Mouse (Mus musculus): ENCODE measurements at regions not wholly inside any gene's neighbourhood (a gene's known extent, or its start where the extent isn't known, plus 50 kb on each side); places are given as distances from the start of the nearest gene placed in this dataset.

- H3K4me3 ChIP-seq (ENCODE audit: insufficient read depth, low read depth, low read length): no peak overlapping the region
- H3K36me3 ChIP-seq (ENCODE audit: control insufficient read depth, insufficient read depth, low read length): no peaks in the 10 kb centered on the region
- H3K27ac ChIP-seq (ENCODE audit: insufficient read depth, low read depth, low read length): no peak overlapping the region
- TF ChIP-seq POLR2A (IDR thresholded peaks at IDR 0.05; ENCODE audit: low read depth, low read length) (no peak), CTCF (conservative IDR thresholded peaks at IDR 0.05; ENCODE audit: insufficient read depth, insufficient read length, low read depth, low read length) (no peak)
- no peaks in the 10 kb centered on the region; the same call in 1 of the 2 replicates for H3K27me3 ChIP-seq (replicated peaks; ENCODE audit: control insufficient read depth, insufficient read depth, low read length)
- over 99% methylated on average over 2 of the region's 2 CpGs for WGBS
- no peak for DNase-seq
- no peaks in the 10 kb centered on the region for H3K4me1 ChIP-seq (ENCODE audit: control insufficient read depth, insufficient read depth, low read length)
These were observed 103.8 kb downstream of the Gm10260 start for GRCm38 (mm10) chr13:97656618-97657017.

GRCm38 (mm10) chr13:97652279-97652678, 108.2 kb downstream of the Gm10260 start:
- no peak overlapping the region for H3K4me3 ChIP-seq (ENCODE audit: insufficient read depth, low read depth, low read length)
- no peaks in the 10 kb centered on the region for H3K36me3 ChIP-seq (ENCODE audit: control insufficient read depth, insufficient read depth, low read length)
- WGBS: 96% methylated on average over 9 of the region's 9 CpGs

GRCm38 (mm10) chr13:97651761-97652160, 108.7 kb downstream of the Gm10260 start:
- no peaks in the 10 kb centered on the region for H3K27me3 ChIP-seq (replicated peaks; ENCODE audit: control insufficient read depth, insufficient read depth, low read length)
- no peak for TF ChIP-seq CTCF (conservative IDR thresholded peaks at IDR 0.05; ENCODE audit: insufficient read depth, insufficient read length, low read depth, low read length)
- TF ChIP-seq POLR2A (IDR thresholded peaks at IDR 0.05; ENCODE audit: low read depth, low read length): no peak
- WGBS: 82% methylated on average over 9 of the region's 9 CpGs
- DNase-seq: no peak
- H3K4me1 ChIP-seq (ENCODE audit: control insufficient read depth, insufficient read depth, low read length): no peaks in the 10 kb centered on the region
- no peaks in the 10 kb centered on the region for H3K36me3 ChIP-seq (ENCODE audit: control insufficient read depth, insufficient read depth, low read length)
- no peak overlapping the region for H3K4me3 ChIP-seq (ENCODE audit: insufficient read depth, low read depth, low read length)
- no peak overlapping the region for H3K27ac ChIP-seq (ENCODE audit: insufficient read depth, low read depth, low read length)

More at GRCm38 (mm10) chr13:97652279-97652678, 108.2 kb downstream of the Gm10260 start:
- no peak for TF ChIP-seq POLR2A (IDR thresholded peaks at IDR 0.05; ENCODE audit: low read depth, low read length)
- no peak for TF ChIP-seq CTCF (conservative IDR thresholded peaks at IDR 0.05; ENCODE audit: insufficient read depth, insufficient read length, low read depth, low read length)
- Histone ChIP-seq H3K27me3 (replicated peaks; ENCODE audit: control insufficient read depth, insufficient read depth, low read length) (no peaks in the 10 kb centered on the region), H3K4me1 (ENCODE audit: control insufficient read depth, insufficient read depth, low read length) (no peaks in the 10 kb centered on the region), H3K27ac (ENCODE audit: insufficient read depth, low read depth, low read length) (no peak overlapping the region)
- no peak for DNase-seq

GRCm38 (mm10) chr13:97651176-97651575, 109.3 kb downstream of the Gm10260 start:
- no peak for TF ChIP-seq POLR2A (IDR thresholded peaks at IDR 0.05; ENCODE audit: low read depth, low read length)
- no peak for TF ChIP-seq CTCF (conservative IDR thresholded peaks at IDR 0.05; ENCODE audit: insufficient read depth, insufficient read length, low read depth, low read length)
- H3K4me3 ChIP-seq (ENCODE audit: insufficient read depth, low read depth, low read length): no peak overlapping the region
- 97% methylated on average over 5 of the region's 5 CpGs for WGBS
- peaks cover under 1% of the 10 kb centered on the region; the same call in 1 of the 2 replicates for H3K4me1 ChIP-seq (ENCODE audit: control insufficient read depth, insufficient read depth, low read length)
- DNase-seq: no peak
- no peaks in the 10 kb centered on the region for H3K36me3 ChIP-seq (ENCODE audit: control insufficient read depth, insufficient read depth, low read length)
- no peaks in the 10 kb centered on the region for H3K27me3 ChIP-seq (replicated peaks; ENCODE audit: control insufficient read depth, insufficient read depth, low read length)
- H3K27ac ChIP-seq (ENCODE audit: insufficient read depth, low read depth, low read length): no peak overlapping the region

GRCm38 (mm10) chr13:97650191-97650590, 110.2 kb downstream of the Gm10260 start:
- Histone ChIP-seq H3K4me1 (ENCODE audit: control insufficient read depth, insufficient read depth, low read length) (peaks cover 7% of the 10 kb centered on the region), H3K27ac (ENCODE audit: insufficient read depth, low read depth, low read length) (no peak overlapping the region), H3K27me3 (replicated peaks; ENCODE audit: control insufficient read depth, insufficient read depth, low read length) (no peaks in the 10 kb centered on the region), H3K36me3 (ENCODE audit: control insufficient read depth, insufficient read depth, low read length) (no peaks in the 10 kb centered on the region), H3K4me3 (ENCODE audit: insufficient read depth, low read depth, low read length) (no peak overlapping the region)
- no peak for DNase-seq
- WGBS: 94% methylated on average over 2 of the region's 2 CpGs
- TF ChIP-seq POLR2A (IDR thresholded peaks at IDR 0.05; ENCODE audit: low read depth, low read length): no peak
- no peak for TF ChIP-seq CTCF (conservative IDR thresholded peaks at IDR 0.05; ENCODE audit: insufficient read depth, insufficient read length, low read depth, low read length)

- TF ChIP-seq POLR2A (IDR thresholded peaks at IDR 0.05; ENCODE audit: low read depth, low read length) (no peak), CTCF (conservative IDR thresholded peaks at IDR 0.05; ENCODE audit: insufficient read depth, insufficient read length, low read depth, low read length) (no peak)
These were observed 112.9 kb downstream of the Gm10260 start for GRCm38 (mm10) chr13:97647486-97647885.

GRCm38 (mm10) chr13:97646021-97646385, 114.4 kb downstream of the Gm10260 start:
- peak overlapping the region; percentile 2; the same call in 1 of the 2 replicates for H3K27ac ChIP-seq (ENCODE audit: insufficient read depth, low read depth, low read length)
- H3K36me3 ChIP-seq (ENCODE audit: control insufficient read depth, insufficient read depth, low read length): no peaks in the 10 kb centered on the region
- 29% methylated on average over 7 of the region's 7 CpGs for WGBS
- TF ChIP-seq CTCF (conservative IDR thresholded peaks at IDR 0.05; ENCODE audit: insufficient read depth, insufficient read length, low read depth, low read length) (no peak), POLR2A (IDR thresholded peaks at IDR 0.05; ENCODE audit: low read depth, low read length) (no peak)
- H3K4me3 ChIP-seq (ENCODE audit: insufficient read depth, low read depth, low read length): no peak overlapping the region
- peaks cover 13% of the 10 kb centered on the region for H3K4me1 ChIP-seq (ENCODE audit: control insufficient read depth, insufficient read depth, low read length)
- no peaks in the 10 kb centered on the region for H3K27me3 ChIP-seq (replicated peaks; ENCODE audit: control insufficient read depth, insufficient read depth, low read length)
- no peak for DNase-seq

More at GRCm38 (mm10) chr13:97647486-97647885, 112.9 kb downstream of the Gm10260 start:
- Histone ChIP-seq H3K4me3 (ENCODE audit: insufficient read depth, low read depth, low read length) (no peak overlapping the region), H3K27ac (ENCODE audit: insufficient read depth, low read depth, low read length) (no peak overlapping the region), H3K36me3 (ENCODE audit: control insufficient read depth, insufficient read depth, low read length) (no peaks in the 10 kb centered on the region), H3K27me3 (replicated peaks; ENCODE audit: control insufficient read depth, insufficient read depth, low read length) (no peaks in the 10 kb centered on the region), H3K4me1 (ENCODE audit: control insufficient read depth, insufficient read depth, low read length) (peaks cover 13% of the 10 kb centered on the region)
- 65% methylated on average over 4 of the region's 4 CpGs for WGBS
- DNase-seq: no peak
